Mouse (Mus musculus): ENCODE measurements at regions not wholly inside any gene's neighbourhood (a gene's known extent, or its start where the extent isn't known, plus 50 kb on each side); places are given as distances from the start of the nearest gene placed in this dataset.

- no peak for DNase-seq (ENCODE audit: low read depth)
Measured at GRCm38 (mm10) chr6:66236368-66236767, 284.0 kb downstream of the 4930544G11Rik start.

GRCm38 (mm10) chr6:66255378-66255777 is 279.8 kb upstream of the Mad2l1 start:
- DNase-seq (ENCODE audit: low read depth), result no peak

GRCm38 (mm10) chr6:66263429-66263828 is 271.8 kb upstream of the Mad2l1 start:
- DNase-seq (ENCODE audit: low read depth), result no peak

GRCm38 (mm10) chr6:66263918-66264317 is 271.3 kb upstream of the Mad2l1 start:
- DNase-seq (ENCODE audit: low read depth), result no peak

GRCm38 (mm10) chr6:66268427-66268826 is 266.8 kb upstream of the Mad2l1 start:
- DNase-seq (ENCODE audit: low read depth), result no peak

GRCm38 (mm10) chr6:66271414-66272206 is 263.6 kb upstream of the Mad2l1 start:
- no peak for DNase-seq (ENCODE audit: low read depth)

GRCm38 (mm10) chr6:66272216-66272615 is 263.0 kb upstream of the Mad2l1 start:
- no peak for DNase-seq (ENCODE audit: low read depth)

GRCm38 (mm10) chr6:66274737-66275136 is 260.5 kb upstream of the Mad2l1 start:
- DNase-seq (ENCODE audit: low read depth), result no peak

- no peak for DNase-seq (ENCODE audit: low read depth)
Measured at GRCm38 (mm10) chr6:66280701-66281100, 254.5 kb upstream of the Mad2l1 start.

- DNase-seq (ENCODE audit: low read depth), result no peak
Measured at GRCm38 (mm10) chr6:66282566-66283115, 252.5 kb upstream of the Mad2l1 start.

- no peak for DNase-seq (ENCODE audit: low read depth)
Measured at GRCm38 (mm10) chr6:66283521-66283920, 251.7 kb upstream of the Mad2l1 start.

GRCm38 (mm10) chr6:66287607-66288006 is 247.6 kb upstream of the Mad2l1 start:
- DNase-seq (ENCODE audit: low read depth), result no peak

- DNase-seq (ENCODE audit: low read depth), result no peak
Measured at GRCm38 (mm10) chr6:66289196-66289595, 246.0 kb upstream of the Mad2l1 start.

- no peak for DNase-seq (ENCODE audit: low read depth)
Measured at GRCm38 (mm10) chr6:66291576-66291975, 243.6 kb upstream of the Mad2l1 start.

- DNase-seq (ENCODE audit: low read depth), result no peak
Measured at GRCm38 (mm10) chr6:66298056-66298455, 237.1 kb upstream of the Mad2l1 start.

GRCm38 (mm10) chr6:66300189-66300588 is 235.0 kb upstream of the Mad2l1 start:
- DNase-seq (ENCODE audit: low read depth), result no peak

- DNase-seq (ENCODE audit: low read depth), result no peak
Measured at GRCm38 (mm10) chr6:66344848-66345247, 190.3 kb upstream of the Mad2l1 start.

- no peak for DNase-seq (ENCODE audit: low read depth)
Measured at GRCm38 (mm10) chr6:66347356-66347755, 187.8 kb upstream of the Mad2l1 start.

- DNase-seq (ENCODE audit: low read depth), result no peak
Measured at GRCm38 (mm10) chr6:66361130-66361529, 174.1 kb upstream of the Mad2l1 start.

- no peak for DNase-seq (ENCODE audit: low read depth)
Measured at GRCm38 (mm10) chr6:66367263-66367662, 167.9 kb upstream of the Mad2l1 start.

- DNase-seq (ENCODE audit: low read depth), result no peak
Measured at GRCm38 (mm10) chr6:66381279-66381934, 153.8 kb upstream of the Mad2l1 start.

- no peak for DNase-seq (ENCODE audit: low read depth)
Measured at GRCm38 (mm10) chr6:66382347-66383010, 152.7 kb upstream of the Mad2l1 start.

GRCm38 (mm10) chr6:66395147-66395546 is 140.0 kb upstream of the Mad2l1 start:
- DNase-seq (ENCODE audit: low read depth), result no peak
